Mouse (Mus musculus): ENCODE data around the gene Setdb1.

The Setdb1 gene

DNA sequence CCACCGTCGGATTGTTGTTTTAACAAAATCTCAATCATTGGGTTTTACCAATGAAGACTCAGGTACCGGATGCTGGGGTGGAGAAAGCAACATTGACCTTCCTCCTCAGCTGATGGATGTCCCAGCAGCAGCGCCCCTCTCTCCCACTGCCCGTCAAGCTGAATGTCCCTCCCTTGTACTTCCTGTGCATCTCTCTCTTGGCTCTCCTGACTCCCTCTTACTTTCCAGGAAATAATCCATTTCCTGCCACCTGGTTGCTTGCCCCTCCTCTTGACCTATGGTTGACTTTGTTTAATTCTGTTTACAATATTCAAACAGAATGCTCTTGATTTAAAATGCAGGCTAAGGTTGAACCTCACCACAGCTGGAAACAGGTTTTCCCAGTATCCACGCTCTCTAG, 66.8 kb downstream of the Setdb1 start:
- DNase-seq = no peak

- DNase-seq = no peak
Measured at GRCm38 (mm10) chr3:95289419-95289818, 67.6 kb downstream of the Setdb1 start.

GRCm38 (mm10) chr3:95287541-95287940, 69.5 kb downstream of the Setdb1 start:
- DNase-seq = no peak

DNA sequence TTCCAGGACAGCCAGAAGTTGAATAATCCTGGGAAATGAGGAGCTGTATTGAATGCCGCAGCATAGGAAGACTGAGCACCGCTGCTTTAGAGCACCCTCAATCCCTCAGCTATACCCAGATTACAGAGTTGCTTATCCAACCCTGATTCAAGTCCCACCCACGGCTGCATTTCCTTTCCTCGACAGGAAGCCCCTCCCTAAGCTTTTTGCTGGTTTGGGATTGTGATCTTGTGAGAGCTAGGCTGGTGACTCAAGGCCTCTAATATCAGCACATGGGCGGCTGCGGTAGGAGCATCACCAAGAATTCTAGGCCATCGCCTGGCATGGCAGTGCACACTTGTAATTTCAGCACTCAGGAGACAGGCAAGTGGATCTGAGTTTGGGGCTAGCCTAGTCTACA, 70.5 kb downstream of the Setdb1 start:
- DNase-seq = no peak

GRCm38 (mm10) chr3:95286011-95286410, 71.0 kb downstream of the Setdb1 start:
- no peak for DNase-seq

GRCm38 (mm10) chr3:95285390-95285789, 71.6 kb downstream of the Setdb1 start:
- no peak for DNase-seq

GRCm38 (mm10) chr3:95284501-95285281, 72.3 kb downstream of the Setdb1 start:
- DNase-seq = no peak

- DNase-seq = no peak
Measured at GRCm38 (mm10) chr3:95284062-95284461, 72.9 kb downstream of the Setdb1 start.

DNA sequence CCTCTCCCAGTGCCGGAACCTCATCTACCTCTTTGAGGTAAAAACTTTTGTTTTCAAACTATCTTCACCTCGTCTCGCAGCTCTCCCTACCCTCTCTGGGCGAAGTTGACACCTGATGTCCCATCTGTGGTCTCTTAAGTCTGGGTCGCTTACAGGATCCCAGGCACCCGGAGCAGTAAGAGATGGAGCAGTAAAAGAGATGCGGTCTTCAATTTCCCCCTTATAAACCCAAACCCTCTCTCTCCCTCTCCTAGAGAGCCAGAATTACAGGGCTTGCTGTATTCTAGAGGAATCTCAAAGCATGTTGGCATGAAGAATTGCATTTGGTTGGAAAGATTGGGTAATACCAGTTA, 73.4 kb downstream of the Setdb1 start:
- no peak for DNase-seq

DNA sequence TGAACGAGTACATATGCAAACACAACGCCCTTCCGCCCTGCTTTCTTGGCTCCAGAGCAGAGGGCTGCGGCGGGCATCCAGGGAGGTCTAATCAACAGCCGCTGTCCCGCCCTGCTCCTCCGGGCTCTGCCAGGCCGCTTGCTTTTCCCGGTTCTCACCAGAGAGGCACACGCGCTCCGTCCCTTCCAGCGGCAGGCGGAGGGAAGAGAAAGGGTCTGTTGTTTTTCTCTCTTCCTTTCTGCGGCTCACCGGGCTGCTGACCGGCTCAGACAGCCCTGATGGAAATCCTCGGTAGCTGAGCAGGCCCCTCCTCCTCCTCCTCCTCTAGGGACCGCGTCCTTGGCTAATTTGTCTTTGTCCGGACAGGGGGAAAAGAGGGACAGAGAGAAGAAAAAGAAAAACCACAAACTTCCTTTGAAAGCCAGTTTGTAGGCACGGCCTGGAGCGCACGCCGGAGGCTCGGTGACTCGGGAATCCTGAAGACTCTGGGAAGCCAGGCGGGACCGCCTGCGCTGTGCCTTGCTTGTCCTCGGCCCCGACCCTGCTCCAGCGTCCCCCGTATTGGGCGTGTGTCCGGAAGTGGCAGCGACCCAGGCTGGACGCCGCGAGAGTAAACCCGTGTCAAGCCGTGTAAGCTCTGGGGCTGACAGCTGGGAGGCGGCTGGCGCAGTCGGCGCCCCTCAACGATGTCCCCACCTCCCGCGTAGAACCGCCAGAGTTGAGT, 74.0 kb downstream of the Setdb1 start:
- peak; percentile 48 to 53 for DNase-seq

- DNase-seq = peak; percentile 49 to 50
Measured at GRCm38 (mm10) chr3:95282381-95282864, 74.6 kb downstream of the Setdb1 start.

DNA sequence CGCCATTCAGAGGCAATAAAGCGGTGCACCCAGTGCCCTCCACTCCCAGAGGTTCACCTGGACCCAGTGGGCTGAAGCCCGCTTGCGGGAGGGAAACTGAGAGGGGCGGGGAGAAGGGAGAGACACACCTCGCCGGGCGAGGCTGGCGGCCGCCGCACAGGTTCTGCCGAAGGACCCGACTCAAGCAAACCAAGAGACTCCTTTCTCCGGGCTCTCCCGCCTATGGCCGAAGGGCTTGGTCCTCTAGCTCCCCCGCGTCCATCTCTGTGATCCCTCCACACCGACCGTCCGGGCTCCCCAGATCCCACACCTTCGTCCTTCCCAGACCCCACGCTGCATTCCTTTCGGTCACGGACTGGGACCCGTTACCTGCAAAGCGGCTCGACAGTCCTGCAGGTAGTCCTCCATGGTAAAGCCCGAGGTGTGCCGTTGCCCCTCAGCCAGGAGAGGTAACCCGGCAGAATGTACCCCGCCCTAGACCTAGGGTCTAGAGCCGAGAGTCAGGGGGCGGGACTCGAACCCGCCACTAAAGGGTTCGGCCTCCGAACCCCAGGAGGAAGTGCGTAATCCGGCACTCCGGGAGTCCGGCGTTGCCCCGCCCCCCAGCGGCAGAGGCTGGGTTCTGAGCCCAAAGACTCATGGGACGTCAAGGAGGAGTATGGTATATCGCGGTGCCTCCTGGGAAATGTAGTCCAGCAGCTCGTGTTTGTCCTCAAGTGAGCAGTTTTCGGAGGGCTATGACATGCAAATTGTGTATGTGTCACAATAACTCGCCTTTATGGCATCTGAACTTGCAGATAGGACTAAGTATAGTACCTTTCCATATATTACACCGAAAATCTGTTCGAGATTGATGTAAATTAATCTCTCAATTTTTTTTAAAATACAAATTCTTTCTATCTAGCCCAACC, 75.5 kb downstream of the Setdb1 start, which contains the start of the genes Mindy1 and Prune1:
Gene Mindy1 (plus strand): TSS at position 130 of the 911 bp plus-strand sequence.
Gene Prune1 (minus strand): TSS at position 861 of the 911 bp plus-strand sequence.
- peak; percentile 99 for DNase-seq

- DNase-seq = peak; percentile 20 to 27
Measured at GRCm38 (mm10) chr3:95280747-95281146, 76.3 kb downstream of the Setdb1 start.

- DNase-seq = no peak
Measured at GRCm38 (mm10) chr3:95277149-95277551, 79.9 kb downstream of the Setdb1 start.

- no peak for DNase-seq
Measured at GRCm38 (mm10) chr3:95276428-95276934, 80.5 kb downstream of the Setdb1 start.

DNA sequence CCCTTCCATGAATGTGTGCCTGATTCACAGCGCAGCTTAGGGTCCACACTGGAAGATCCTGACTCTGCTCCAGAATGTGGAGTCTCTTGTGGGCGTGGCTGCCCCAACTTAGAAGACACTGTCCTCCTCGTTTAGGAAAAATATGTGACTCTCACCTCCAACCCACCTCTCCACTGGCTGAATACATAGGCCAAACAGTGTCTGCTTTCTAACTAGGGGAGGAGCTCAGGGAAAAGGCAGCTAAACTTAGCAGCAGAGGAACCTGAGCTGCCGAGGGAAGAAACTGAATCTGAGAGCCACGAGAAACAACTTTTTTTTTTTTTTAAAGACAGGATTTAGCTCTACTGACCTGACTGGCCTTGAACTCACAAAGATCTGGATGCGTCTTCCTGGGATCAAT, 81.8 kb downstream of the Setdb1 start:
- no peak for DNase-seq

- no peak for DNase-seq
Measured at GRCm38 (mm10) chr3:95274453-95274852, 82.5 kb downstream of the Setdb1 start.

All from B cell, adult 2 months (primary cell).